Mouse (Mus musculus) T-helper 1 cell (primary cell): ENCODE results near the gene Sap30bp.

Experiments
- in situ Hi-C: fragments of 300-600 bp; cut with MboI, MseI; formaldehyde crosslinking; loops from one replicate; pipeline ENCODE4 v1.15.1; 2025; ENCODE audit warnings: high pct_unique_total_duplicates

Gene Sap30bp

DNA sequence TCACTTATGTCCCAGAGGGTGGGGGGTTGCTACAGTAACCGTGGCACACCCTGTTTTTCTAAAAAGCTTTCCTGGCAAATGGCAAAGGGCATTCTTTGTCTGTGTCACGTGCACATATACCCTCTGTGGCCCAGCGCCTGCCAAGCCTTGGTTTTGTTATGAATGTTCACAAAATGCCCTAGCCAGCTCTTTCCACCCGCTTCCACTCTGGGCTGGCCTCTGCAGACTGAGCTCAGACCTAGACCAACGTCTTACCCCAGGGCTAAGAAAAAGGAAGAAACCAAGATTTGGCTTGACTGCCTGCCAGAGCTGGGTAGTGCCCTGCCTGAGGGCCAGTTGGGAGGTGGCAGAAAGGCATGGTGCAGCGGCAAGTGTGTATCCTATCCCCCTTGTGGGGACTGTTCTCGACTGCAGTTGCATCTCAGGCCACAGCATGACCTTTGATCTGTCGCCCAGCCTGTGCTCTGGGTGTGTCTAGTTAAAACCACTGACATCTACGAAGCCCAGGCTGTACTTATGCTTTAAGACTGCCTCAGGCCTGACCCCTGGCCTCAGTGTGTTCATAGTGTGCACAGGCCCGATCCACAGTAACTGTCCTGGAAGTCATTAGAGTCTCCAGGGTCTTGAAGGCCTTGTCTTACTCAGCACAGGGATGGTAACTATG, 22.2 kb downstream of the Sap30bp start:
- in situ Hi-C loops = no loop called here

DNA sequence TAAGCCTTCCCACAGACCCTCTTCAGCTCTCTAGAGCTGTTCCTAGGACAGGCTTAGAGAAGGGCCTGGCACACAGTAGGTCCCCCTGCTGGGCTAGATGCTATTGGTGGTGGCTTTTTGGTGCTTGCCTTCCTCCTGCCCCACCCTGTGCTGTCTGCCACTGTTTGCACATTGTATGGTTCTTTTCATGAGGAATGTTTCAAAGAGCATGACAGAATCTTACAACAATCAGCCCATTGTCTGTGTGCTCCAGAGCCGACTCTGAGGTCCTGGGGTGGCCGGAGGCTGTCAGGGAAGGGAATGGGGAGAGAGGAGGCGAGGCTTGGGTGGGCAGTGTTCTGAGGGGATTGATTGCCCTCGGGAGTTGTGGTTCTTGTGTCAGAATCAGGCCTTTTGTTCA, 23.4 kb downstream of the Sap30bp start:
- in situ Hi-C loops = no loop called here

DNA sequence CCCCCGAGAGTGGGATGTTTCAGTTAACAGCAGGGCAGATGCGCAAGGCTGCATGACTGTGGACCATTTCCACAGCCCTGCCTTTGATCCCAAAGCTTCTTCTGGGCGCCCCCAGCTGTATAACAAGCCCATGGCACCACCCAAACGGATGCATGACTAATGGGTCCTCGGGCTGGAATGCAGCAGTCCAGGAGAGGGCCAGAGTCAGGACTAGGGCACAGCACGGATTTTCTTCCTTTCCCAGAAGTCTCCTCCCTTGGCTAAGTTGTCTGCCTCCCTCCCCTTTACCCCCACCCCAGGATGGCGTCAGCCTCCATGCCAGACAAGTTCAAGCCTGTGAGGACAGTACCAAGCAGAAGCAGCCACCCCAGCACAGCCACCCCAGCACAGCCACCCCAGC, 24.9 kb downstream of the Sap30bp start:
- in situ Hi-C loops = no loop called here

DNA sequence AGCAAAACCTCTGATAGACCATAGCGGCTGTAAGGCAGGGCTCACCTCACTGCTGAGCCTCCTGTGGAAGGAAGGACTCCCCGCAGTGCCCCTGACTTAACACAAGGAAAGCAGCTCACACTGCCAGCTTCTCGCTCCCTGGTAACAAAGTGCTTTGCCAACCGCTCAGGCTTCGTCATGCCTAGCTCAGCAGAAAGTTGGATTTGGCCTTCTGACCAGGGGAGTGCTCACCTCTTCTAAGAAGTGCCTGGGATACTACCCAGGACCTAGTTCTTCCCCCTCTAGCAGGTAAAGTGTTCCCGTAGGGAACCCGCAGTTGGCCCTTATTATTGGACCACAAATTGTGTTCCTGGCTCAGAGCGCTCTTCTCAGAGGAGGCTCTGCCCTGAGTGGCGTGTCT, 25.9 kb downstream of the Sap30bp start:
- in situ Hi-C loops = no loop called here

DNA sequence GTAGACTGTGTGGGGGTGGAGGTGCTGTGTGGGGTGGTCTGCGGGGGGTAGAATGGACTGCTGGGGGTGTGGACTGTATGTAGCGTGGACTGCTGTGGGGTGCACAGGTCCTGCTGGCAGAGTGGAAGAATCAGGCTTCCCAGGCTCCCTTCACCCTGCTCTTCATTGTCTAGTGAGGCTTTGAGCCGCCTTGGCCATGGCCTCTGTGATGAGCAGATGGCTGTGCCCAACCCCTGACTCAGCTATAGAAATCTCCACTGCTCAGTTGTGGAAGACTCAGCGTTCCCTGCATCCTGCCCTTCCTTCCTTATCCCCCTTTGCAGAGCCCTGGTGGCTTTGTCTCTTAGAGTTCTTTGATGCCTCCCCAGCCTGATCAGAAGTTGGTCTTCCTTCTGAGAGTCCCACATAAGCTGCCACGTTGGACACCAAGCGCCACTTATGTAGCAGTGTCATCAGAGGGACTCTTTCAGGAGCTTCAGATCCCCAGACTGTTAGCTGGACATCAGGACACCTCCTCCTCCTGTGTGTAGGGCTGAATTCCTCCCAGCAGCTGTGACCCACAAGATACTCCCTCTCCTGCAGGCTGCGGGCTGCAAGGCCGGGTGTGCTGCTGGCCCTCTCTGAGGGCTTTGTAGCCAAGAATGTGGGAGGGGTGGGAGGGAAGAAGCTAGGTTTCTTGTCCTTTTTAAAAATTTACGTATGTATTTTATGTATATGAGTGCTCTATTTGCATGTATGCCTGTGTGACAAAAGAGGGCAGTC, 29.8 kb downstream of the Sap30bp start:
- in situ Hi-C loops = no loop called here

DNA sequence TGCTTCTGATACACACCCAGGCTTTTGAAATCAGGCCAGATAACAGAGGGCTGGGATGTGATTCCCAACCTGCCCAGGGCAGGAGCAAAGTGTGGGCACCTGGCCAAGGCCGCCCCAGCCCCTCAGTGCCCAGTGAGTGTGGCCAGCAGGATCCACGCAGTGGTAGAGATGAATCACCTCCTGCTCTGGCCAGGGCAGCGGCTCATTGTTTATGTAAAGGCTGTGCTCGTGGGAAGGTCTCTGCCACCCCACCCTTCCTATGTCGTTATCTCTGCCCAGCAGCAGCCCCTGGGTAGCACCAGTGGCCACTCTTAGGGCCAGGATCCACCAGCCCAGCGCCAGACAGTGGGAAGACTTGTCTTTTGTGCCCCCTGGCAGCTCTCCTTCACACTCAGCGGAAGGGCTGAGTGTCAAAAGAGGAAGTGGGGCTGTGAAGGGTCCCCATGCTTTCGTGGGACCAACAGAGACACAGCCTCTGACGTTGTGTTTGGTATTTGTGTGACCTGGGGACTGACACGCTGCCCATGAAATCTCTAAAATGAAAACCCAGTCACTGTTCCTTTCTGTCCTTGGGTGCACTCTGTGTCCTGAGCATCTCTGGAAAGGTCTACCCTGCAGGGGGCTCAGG, 32.0 kb downstream of the Sap30bp start:
- in situ Hi-C loops = no loop called here

DNA sequence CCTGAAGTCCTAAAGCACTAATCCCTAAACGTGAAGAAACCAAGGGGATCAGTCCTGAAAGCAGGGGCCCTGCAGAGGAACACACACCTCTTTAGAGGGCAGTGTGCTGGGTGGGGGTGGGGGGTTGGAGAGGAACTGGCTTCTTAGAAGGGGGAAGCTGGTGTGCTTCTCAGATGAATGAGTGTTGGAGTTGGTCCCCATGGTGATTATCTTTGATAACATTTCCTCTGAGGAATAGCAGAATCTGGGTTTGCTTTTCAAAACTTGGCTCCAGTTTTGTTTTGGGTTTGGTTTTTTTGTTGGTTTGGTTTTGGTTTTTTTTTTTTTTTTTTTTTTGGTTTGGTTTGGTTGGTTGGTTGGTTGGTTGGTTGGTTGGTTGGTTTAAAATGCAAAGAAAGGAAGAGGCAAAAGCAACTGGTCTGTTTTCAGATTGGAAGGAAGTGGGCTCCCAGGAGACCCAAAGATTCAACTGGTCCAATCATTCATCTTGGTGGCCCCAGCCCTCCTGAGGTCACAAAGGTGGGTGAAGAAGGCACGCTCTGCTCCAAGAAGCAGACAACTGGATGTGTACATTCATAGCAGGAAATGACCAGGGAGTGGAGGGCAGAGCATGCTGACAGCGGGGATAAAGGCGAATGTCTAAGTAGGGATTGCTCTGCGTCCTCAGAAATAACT, 35.8 kb downstream of the Sap30bp start:
- in situ Hi-C loops = no loop called here

DNA sequence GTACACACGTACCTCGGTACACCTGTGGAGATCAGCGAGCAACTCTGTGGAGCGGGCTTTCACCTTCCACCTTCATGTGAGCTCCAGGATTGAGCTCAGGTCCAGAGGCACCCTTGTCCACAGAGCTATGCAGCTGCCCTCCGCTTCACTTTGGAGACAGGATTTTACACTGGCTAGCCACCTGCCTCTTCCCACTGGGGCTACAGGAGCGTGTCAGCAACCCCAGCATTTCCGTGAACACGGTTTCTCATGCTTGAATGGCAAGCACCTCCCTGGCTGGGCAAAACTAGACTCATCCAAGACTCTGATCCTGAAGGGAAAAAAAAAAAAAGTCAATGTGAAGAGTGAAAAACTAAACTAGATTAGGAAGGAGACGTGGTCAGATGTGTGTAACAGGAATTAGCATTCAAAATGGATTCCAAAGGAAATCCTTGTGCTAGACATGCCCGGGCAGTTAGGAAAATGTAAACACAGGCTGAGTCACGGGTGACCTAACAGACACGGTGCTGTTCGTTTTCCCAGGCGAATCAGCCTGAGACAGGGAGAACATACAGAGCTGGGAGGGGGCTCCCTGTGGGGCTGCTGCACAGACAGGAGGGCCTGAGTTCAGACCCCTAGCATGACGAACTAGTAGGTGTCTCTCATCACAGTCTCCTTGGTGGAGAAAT, 37.1 kb downstream of the Sap30bp start:
- in situ Hi-C loops = no loop called here

DNA sequence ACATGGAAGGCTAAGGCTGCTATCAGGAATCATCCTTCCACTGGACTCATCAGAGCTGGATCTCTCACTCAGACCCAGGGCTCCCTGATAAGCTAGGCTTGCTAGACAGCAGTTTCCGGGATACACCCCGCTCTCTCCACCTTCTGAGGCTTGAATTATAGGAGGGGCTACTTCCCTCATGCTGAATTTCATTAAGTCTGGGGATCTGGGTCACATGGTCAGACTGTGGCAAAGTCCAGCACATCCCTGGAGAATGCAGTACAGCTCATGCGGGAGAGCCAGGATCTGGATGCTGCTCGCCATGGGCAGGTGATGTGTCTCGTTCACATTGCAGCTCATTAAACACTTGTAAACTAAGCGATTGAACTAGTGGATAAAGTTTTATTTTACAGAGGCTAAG, 37.9 kb downstream of the Sap30bp start:
- in situ Hi-C loops = no loop called here

DNA sequence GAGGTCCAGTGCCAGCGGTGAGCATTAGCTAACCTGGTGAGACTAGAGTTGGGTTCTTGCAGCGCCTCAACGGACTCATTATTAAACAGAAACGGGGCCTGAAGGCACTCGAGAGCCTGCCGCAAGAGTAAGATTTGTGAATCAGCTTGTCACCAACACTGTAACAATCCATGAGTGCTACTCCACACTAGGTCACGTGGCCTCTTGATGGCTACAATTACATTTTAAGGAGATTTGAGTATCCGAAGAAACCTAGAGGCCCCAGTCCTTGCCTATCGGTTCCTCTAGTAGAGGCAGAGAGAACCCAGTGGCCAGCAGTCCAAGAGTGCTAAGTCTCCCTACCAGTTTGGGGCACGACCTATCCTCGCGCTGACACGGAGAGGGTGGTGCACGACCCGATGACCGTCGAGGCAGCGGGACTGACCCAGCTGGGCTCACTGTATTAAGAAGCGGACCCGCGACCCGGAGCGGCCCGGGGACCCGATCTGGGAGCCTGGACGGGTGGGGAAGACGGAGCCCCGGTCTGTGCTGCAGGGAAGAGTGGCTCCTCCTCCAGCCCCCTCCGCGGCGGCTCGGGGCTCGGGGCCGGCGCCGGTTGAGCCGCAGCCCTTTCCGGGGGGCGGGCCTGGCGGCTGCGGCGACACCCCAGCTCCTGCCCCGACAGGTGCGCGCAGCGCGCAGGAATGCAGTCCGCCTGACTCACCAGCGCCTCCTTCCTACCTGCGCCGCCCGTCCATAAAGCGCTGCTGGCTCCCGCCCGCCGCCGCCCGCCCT, 41.4 kb downstream of the Sap30bp start, which contains the start of gene Itgb4:
Itgb4 (plus strand) TSS at position 401 of the 774 bp plus-strand sequence.
- in situ Hi-C loops = no loop called here

DNA sequence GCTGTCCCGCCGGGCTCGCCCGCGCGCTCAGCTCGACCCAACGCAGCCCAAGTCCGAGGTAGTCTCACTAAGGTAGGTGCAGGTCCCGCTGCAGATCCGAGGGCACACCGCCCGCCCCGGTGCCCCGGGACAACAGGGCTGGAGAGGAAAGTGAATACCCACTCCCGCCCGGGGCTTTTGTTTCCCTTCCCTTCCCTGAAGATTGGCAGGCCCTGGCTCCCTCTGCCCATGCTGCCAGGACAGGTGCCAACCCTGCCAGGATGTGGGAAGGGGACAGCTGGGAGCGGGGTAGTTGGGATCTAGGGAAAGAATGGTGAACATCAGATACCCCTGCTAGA, 42.0 kb downstream of the Sap30bp start:
- in situ Hi-C loops = no loop called here

DNA sequence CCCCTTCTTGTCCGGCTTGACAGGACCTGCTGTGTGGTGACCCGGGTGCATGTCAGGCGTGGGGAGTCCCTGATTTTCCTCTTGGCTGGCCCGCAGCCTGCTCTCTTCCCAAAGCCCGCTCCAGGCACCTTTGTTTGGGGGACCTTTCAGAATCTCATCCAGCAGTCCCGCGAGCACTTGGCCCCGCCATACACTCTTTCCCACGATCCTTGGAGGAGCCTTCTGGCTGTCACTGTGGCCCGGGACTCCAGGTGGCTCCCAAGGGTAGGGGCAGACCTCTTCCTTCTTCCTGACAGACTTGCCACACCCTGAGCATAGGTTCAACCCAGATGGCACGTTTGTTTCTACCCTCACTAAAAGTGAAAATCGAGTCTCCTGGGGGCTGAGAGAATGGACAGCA, 42.5 kb downstream of the Sap30bp start:
- in situ Hi-C loops = no loop called here

DNA sequence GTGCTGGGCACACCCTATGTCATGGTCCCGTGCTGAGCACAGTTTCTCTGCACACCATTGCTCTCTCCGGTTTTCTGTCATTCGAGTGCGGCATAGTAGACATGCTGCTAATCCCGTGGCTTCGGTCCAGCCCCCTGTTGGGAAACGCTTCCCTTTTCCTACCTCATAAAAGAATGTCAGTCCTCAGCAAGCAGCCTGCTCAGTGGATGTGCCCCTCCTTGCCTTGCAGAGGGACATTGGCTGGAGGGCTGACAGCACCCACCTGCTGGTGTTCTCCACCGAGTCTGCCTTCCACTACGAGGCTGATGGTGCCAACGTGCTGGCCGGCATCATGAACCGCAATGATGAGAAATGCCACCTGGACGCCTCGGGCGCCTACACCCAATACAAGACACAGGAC, 49.4 kb downstream of the Sap30bp start:
- in situ Hi-C loops = no loop called here

DNA sequence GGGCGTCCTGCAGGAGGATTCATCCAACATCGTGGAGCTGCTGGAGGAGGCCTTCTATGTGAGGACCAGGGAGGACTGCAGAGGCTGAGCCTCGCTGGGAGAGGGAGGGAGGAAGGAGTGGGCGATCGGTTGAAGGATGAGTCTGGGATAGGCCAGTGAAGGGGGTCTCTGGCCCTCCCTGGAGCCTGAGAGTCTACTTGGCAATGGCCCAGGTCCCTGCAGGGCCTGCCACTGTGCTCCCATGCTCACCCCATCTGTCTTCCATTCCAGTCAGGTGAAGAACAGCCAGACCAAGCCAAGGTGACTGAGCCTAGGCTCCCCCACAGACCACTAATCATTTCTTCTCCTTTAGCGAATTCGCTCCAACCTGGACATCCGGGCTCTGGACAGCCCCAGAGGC, 50.2 kb downstream of the Sap30bp start:
- in situ Hi-C loops = no loop called here

DNA sequence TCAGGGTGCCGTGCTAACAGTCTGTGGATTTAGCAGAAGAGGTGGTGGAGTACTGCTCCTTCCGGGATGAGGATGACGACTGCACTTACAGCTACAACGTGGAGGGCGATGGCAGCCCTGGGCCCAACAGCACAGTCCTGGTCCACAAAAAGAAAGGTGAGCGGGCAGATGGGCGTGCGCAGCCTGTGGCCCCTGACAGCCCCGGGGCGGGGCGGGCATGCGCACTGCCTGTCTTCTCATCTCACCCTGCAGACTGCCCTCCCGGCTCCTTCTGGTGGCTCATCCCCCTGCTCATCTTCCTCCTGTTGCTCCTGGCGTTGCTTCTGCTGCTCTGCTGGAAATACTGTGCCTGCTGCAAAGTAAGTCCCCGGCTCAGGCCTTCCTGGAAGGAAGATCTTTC, 56.6 kb downstream of the Sap30bp start:
- in situ Hi-C loops = no loop called here

DNA sequence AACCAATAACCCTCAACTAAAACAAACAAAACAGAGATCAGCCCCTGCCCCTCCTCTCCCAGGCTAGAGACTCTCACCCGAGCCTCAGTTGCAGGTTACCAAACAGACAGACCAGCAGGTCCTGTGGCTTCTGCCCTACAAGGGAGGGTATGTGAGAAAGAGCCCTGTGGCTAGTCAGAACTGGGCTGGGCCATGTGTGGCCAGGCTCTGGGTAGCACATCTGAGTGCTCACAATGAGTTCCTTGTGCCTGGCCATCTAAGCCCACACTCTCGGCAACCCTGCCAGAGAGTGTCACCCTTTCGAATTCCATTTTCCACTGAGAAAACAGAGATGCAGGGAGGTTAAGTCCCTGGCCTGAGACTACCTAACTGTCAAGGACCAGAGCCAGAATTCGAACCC, 59.0 kb downstream of the Sap30bp start:
- in situ Hi-C loops = no loop called here

DNA sequence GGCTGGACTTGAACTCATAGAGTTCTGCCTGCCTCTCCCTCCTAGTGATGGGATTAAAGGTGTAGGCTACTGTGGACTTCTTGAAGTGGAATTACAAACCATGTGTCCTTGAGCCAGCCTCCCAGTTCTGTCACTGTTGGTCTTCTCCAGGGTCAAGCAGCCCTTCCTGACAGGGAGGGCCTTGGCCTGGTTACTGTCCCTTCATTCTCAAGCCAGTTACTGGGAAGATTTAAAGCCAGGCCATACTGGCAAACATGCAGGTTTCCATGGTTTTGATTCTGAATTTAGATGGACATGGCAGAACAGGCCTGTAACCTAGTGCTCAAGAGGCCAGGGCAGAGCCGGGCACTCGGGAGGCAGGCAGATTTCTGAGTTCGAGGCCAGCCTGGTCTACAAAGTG, 62.2 kb downstream of the Sap30bp start:
- in situ Hi-C loops = no loop called here

DNA sequence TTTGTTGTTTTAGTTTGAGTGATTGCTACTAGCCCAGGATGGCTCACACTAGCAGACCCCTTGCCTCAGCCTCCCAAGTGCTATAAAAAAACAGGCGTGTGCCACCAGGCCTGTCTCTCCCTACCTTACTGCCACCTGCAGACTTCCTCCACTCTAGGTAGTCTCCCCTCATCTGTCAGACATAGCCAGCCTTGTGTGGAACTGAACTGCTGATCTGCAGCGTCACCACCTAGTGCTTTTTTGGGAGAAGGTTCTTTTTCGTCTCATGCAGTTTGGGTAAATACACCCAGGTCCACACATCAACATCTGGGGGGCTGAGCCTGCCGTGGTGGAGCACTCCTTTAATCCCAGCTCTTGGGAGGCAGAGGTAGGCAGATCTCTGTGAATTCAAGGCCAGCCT, 64.0 kb downstream of the Sap30bp start:
- in situ Hi-C loops = no loop called here

DNA sequence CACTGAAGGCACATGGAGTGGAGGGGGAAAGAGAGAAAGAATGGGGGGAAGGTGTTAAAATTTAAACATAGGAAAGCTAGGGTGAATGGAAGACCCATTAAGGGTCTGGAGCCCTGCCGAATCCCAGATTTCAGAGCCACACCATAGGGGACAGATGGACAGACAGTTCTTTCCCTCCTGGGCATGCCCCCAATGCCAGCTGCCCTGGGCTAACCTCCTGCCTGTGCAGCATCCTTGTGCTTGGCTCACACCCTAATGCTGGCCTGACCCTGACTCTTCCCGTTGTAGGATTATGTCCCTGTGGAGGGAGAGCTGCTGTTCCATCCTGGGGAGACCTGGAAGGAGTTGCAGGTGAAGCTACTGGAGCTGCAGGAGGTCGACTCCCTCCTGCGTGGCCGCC, 64.6 kb downstream of the Sap30bp start:
- in situ Hi-C loops = no loop called here

DNA sequence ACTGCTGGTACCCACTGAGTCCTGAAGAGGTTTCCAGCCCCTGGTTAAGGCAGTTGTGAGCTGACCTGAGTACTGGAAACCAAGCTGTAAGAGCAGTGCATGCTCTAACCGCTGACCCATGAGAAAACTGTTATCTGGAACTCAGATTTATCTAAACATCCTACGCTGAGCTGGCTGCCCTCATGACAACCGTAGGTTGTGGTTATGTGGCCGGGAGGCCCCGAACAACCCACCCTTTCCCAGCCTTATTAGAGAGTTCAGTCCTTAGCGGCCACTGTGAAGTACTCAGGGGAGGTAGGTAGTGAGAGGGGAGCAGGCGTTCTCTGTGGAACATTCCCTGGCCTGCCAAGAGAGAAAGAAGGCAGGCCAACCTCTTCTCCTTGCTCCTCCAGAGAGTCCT, 65.9 kb downstream of the Sap30bp start:
- in situ Hi-C loops = no loop called here

DNA sequence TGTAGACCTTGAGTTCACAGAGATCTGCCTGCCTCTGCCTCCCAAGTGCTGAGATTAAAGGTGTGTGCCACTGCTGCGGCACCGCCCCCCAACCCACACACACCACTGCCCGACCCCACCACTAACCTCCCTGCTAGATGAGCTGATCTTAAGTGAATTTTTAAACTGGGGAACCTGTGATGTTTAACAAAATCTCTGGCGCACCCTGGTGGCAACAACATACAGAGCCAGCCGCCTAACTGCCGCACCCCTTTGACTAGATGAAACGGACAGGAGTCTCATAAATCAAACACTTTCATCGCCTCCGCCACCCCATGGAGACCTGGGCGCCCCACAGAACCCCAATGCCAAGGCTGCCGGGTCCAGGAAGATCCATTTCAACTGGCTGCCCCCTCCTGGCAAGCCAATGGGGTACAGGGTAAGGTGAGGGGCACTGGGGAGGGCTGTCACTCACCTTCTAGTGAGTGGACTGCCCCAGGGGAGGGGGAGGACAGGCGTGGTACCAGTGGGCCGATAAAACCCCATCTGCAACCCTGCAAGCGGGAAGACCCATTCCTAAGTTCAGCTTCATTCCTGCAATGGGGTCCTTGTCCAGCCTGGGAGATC, 66.6 kb downstream of the Sap30bp start:
- in situ Hi-C loops = loop anchor here (5.0 kb wide), 1 partner anchor 57 kb away; no protein-coding TSS in a partner anchor
